Comparison of ENCODE assay signal across 35 mouse cellular contexts in the genomic region with DNA sequence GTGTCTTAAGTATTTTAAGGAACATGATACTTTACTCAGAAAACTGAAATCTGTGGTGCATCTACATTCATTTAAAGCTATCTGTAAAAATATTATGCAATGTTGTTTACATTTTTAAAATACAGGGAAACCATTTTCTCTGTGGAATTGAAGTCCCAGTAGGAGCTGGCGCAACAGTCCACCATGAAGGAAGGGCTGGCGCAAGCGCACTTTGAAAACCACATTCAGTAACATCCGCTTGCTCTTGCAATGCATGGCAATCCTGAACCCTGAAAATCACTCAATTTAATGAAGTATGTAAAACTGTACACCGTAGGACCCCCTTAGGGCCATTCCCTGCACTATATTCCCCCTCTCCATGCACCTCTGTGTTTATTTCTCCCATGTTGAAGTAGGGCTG. TPM values are rescaled to one million over a fixed set of nuclear protein-coding genes. Genes with fewer than 3 reads are reported as not detected.
DNase-seq lines count a peak whose midpoint lies in the region; ATAC-seq and TF ChIP-seq lines count a peak whose summit lies in the region.
"Had no signal": no experiment of that assay in that cellular context is flagged by ENCODE, and none has a peak within 500 bp of the region (broad histone marks: within the 10 kb centered on the region; RNA-seq: fewer than 3 reads in every experiment).

No protein-coding gene starts in this region.

- H3K27ac ChIP-seq in layer of hippocampus, adult 2 months: peak overlapping the region; percentile 62; the same call in 1 of the 2 replicates
- H3K27ac ChIP-seq in midbrain, embryonic 11.5 days (ENCODE audit: low read depth, low read length): no peak overlapping the region
- no peak overlapping the region for H3K27ac ChIP-seq in hindbrain, embryonic 13.5 days
- H3K27ac ChIP-seq: embryonic facial prominence, embryonic 10.5 days; embryonic facial prominence, embryonic 13.5 days; forebrain, embryonic 12.5 days; forebrain, embryonic 15.5 days; heart, adult 2 months; heart, embryonic 10.5 days; hindbrain, embryonic 14.5 days; hindbrain, postnatal 0 days had no signal

- no peak for TF ChIP-seq POLR2A in lung, adult 2 months (IDR thresholded peaks at IDR 0.05; ENCODE audit: borderline replicate concordance, extremely low read depth, low read depth, low read length)

- no peaks in the 10 kb centered on the region for H3K9me3 ChIP-seq in midbrain, embryonic 11.5 days (ENCODE audit: control insufficient read depth, low read length)
- H3K9me3 ChIP-seq in hindbrain, embryonic 13.5 days: no peaks in the 10 kb centered on the region
- H3K9me3 ChIP-seq: embryonic facial prominence, embryonic 10.5 days; embryonic facial prominence, embryonic 13.5 days; forebrain, embryonic 12.5 days; forebrain, embryonic 15.5 days; G1E; heart, embryonic 10.5 days had no signal

- peaks cover 7% of the 10 kb centered on the region for H3K4me1 ChIP-seq in lung, adult 2 months (ENCODE audit: control insufficient read depth, insufficient read depth, low read length)
- H3K4me1 ChIP-seq in midbrain, embryonic 11.5 days (ENCODE audit: control insufficient read depth, insufficient read depth, low read length): no peaks in the 10 kb centered on the region
- no peaks in the 10 kb centered on the region; the same call in 1 of the 2 replicates for H3K4me1 ChIP-seq in hindbrain, embryonic 13.5 days (replicated peaks)
- H3K4me1 ChIP-seq: embryonic facial prominence, embryonic 10.5 days; embryonic facial prominence, embryonic 13.5 days; forebrain, embryonic 12.5 days; forebrain, embryonic 15.5 days; heart, embryonic 10.5 days had no signal

- peak; percentile 26; the same call in 1 of the 2 replicates for ATAC-seq in common myeloid progenitor, adult 5-6 weeks (replicated peaks; ENCODE audit: low read depth, poor library complexity, severe bottlenecking)
- ATAC-seq in megakaryocyte, adult 5-6 weeks (ENCODE audit: poor library complexity, severe bottlenecking): peak; percentile 53
- ATAC-seq in midbrain, embryonic 11.5 days (ENCODE audit: low FRiP score): no peak
- no peak for ATAC-seq in hindbrain, embryonic 13.5 days (ENCODE audit: low FRiP score)
- ATAC-seq: forebrain, embryonic 15.5 days; hindbrain, postnatal 0 days; Patski had no signal

- no peaks in the 10 kb centered on the region for H3K27me3 ChIP-seq in midbrain, embryonic 11.5 days (ENCODE audit: control insufficient read depth, insufficient read depth, low read length)
- H3K27me3 ChIP-seq in hindbrain, embryonic 13.5 days: no peaks in the 10 kb centered on the region
- H3K27me3 ChIP-seq: CH12.LX; embryonic facial prominence, embryonic 13.5 days; forebrain, embryonic 12.5 days; forebrain, embryonic 15.5 days; Patski had no signal

- no peak for TF ChIP-seq CTCF in layer of hippocampus, adult 2 months (conservative IDR thresholded peaks at IDR 0.05)
- no peak for TF ChIP-seq CTCF in lung, adult 2 months (IDR thresholded peaks at IDR 0.05; ENCODE audit: insufficient read depth, low read length)

- DNase-seq in layer of hippocampus, adult 2 months (ENCODE audit: low spot score in 2 of 2): no peak
- DNase-seq in layer of hippocampus, adult 9-11 months: no peak
- peak; percentile 36 for DNase-seq in lung, postnatal 36 days
- DNase-seq in lung, adult 2 months: no peak
- DNase-seq in midbrain, embryonic 11.5 days (ENCODE audit: low spot score, missing footprints): no peak
- DNase-seq: adrenal gland, postnatal 10 days; adrenal gland, postnatal 36 days; B cell, adult 2 months; cerebellum, adult 11 months; cerebellum, adult 2 months; cerebellum, adult 9-11 months; cerebellum, postnatal 25 days; embryo, embryonic 11 days; gastrocnemius, postnatal 25 days; heart, adult 2 months had no signal

- H3K4me3 ChIP-seq in layer of hippocampus, adult 2 months: no peak overlapping the region
- H3K4me3 ChIP-seq in lung, adult 2 months (replicated peaks; ENCODE audit: extremely low read depth, low read depth, low read length): no peak overlapping the region
- no peak overlapping the region for H3K4me3 ChIP-seq in midbrain, embryonic 11.5 days (ENCODE audit: low read depth, low read length)
- no peak overlapping the region for H3K4me3 ChIP-seq in hindbrain, embryonic 13.5 days
- H3K4me3 ChIP-seq: embryonic facial prominence, embryonic 10.5 days; embryonic facial prominence, embryonic 13.5 days; erythroblast, embryonic 14.5 days; forebrain, embryonic 12.5 days; forebrain, embryonic 15.5 days; heart, adult 2 months; heart, embryonic 10.5 days had no signal

- 88% methylated on average over 5 of the region's 5 CpGs for WGBS in lung, adult 2 months
- 92% methylated on average over 5 of the region's 5 CpGs for WGBS in midbrain, embryonic 11.5 days
- 97% methylated on average over 5 of the region's 5 CpGs for WGBS in hindbrain, embryonic 13.5 days

- H3K36me3 ChIP-seq in midbrain, embryonic 11.5 days (ENCODE audit: control insufficient read depth, insufficient read depth, low read length): no peaks in the 10 kb centered on the region
- no peaks in the 10 kb centered on the region for H3K36me3 ChIP-seq in hindbrain, embryonic 13.5 days
- H3K36me3 ChIP-seq: embryonic facial prominence, embryonic 10.5 days; embryonic facial prominence, embryonic 13.5 days; forebrain, embryonic 12.5 days; forebrain, embryonic 15.5 days; G1E; heart, embryonic 10.5 days had no signal

- no peak overlapping the region for H3K4me2 ChIP-seq in midbrain, embryonic 11.5 days
- H3K4me2 ChIP-seq in hindbrain, embryonic 13.5 days: no peak overlapping the region
- H3K4me2 ChIP-seq: embryonic facial prominence, embryonic 13.5 days; forebrain, embryonic 12.5 days; forebrain, embryonic 15.5 days; hindbrain, embryonic 14.5 days had no signal

- no peak overlapping the region for H3K9ac ChIP-seq in midbrain, embryonic 11.5 days (ENCODE audit: low read length)
- H3K9ac ChIP-seq in hindbrain, embryonic 13.5 days: no peak overlapping the region
- H3K9ac ChIP-seq: embryonic facial prominence, embryonic 13.5 days; forebrain, embryonic 12.5 days; forebrain, embryonic 15.5 days; hindbrain, embryonic 14.5 days had no signal

RNA-seq across cellular contexts. Expression of a gene that starts 16.5 kb away (rescaled TPM):
- total RNA-seq in layer of hippocampus, adult 2 months (2021): 1 to 10 TPM; 5.3 to 6.6 TPM
- polyA plus RNA-seq in lung, adult 2 months (2012; rRNA removed): 5.6 and 14.9 TPM in 2 replicates
- total RNA-seq in common myeloid progenitor, adult 5-6 weeks (2017): 219 and 222 TPM in 2 replicates
- 147 and 163 TPM in 2 replicates for total RNA-seq in megakaryocyte, adult 5-6 weeks (2015)
- 189 and 208 TPM in 2 replicates for total RNA-seq in megakaryocyte, adult 5-6 weeks (2017)
- polyA plus RNA-seq in midbrain, embryonic 11.5 days (2014; fragmentation: Nextera tagmentation; extraction: Ambion mirVana): 2.0 and 2.9 TPM in 2 replicates
- 1.2 and 1.4 TPM in 2 replicates for polyA plus RNA-seq in hindbrain, embryonic 13.5 days (2015; fragmentation: Nextera tagmentation; extraction: Ambion mirVana)
- polyA plus RNA-seq: erythroblast, embryonic 14.5 days; G1E had no signal

RNA-seq across cellular contexts. Expression of a gene that starts 31.9 kb away (rescaled TPM):
- not detected for total RNA-seq in layer of hippocampus, adult 2 months (2021)
- polyA plus RNA-seq in lung, adult 2 months (2012; rRNA removed): not detected in 2 replicates
- total RNA-seq in common myeloid progenitor, adult 5-6 weeks (2017): not detected in 2 replicates
- not detected in 2 replicates for total RNA-seq in megakaryocyte, adult 5-6 weeks (2015)
- not detected in 2 replicates for total RNA-seq in megakaryocyte, adult 5-6 weeks (2017)
- polyA plus RNA-seq in midbrain, embryonic 11.5 days (2014; fragmentation: Nextera tagmentation; extraction: Ambion mirVana): not detected in 2 replicates
- polyA plus RNA-seq in hindbrain, embryonic 13.5 days (2015; fragmentation: Nextera tagmentation; extraction: Ambion mirVana): not detected in 2 replicates
- total RNA-seq: adrenal gland, adult 18-20 months; adrenal gland, postnatal 10 days; adrenal gland, postnatal 36 days; G1E; gastrocnemius, adult 8-10 months; gastrocnemius, postnatal 25 days; heart, adult 2 months; heart, postnatal 25 days; hematopoietic stem cell, adult 5-6 weeks; hindbrain, postnatal 0 days had no signal
- polyA plus RNA-seq: embryonic facial prominence, embryonic 10.5 days; embryonic facial prominence, embryonic 13.5 days; erythroblast, embryonic 14.5 days; forebrain, embryonic 12.5 days; forebrain, embryonic 15.5 days; G1E; heart, adult 2 months; heart, embryonic 10.5 days; heart, embryonic 14.5 days; heart, postnatal 0 days; hindbrain, embryonic 14.5 days; hindbrain, postnatal 0 days; Patski had no signal

RNA-seq across cellular contexts. Expression of a gene that starts 32.7 kb away (rescaled TPM):
- total RNA-seq in layer of hippocampus, adult 2 months (2021): 10 to 100 TPM; 62.1 to 63.7 TPM
- polyA plus RNA-seq in lung, adult 2 months (2012; rRNA removed): 29.0 and 36.0 TPM in 2 replicates
- 33.5 and 34.9 TPM in 2 replicates for total RNA-seq in common myeloid progenitor, adult 5-6 weeks (2017)
- 8.8 and 11.8 TPM in 2 replicates for total RNA-seq in megakaryocyte, adult 5-6 weeks (2015)
- total RNA-seq in megakaryocyte, adult 5-6 weeks (2017): 22.6 and 27.5 TPM in 2 replicates
- polyA plus RNA-seq in midbrain, embryonic 11.5 days (2014; fragmentation: Nextera tagmentation; extraction: Ambion mirVana): 14.3 and 17.2 TPM in 2 replicates
- polyA plus RNA-seq in hindbrain, embryonic 13.5 days (2015; fragmentation: Nextera tagmentation; extraction: Ambion mirVana): 24.3 and 27.5 TPM in 2 replicates

RNA-seq across cellular contexts. Expression of a gene that starts 50.8 kb away (rescaled TPM):
- under 1 TPM; 0.20 to 0.25 TPM for total RNA-seq in layer of hippocampus, adult 2 months (2021)
- polyA plus RNA-seq in lung, adult 2 months (2012; rRNA removed): 0.77 and 4.1 TPM in 2 replicates
- not detected in 2 replicates for total RNA-seq in common myeloid progenitor, adult 5-6 weeks (2017)
- total RNA-seq in megakaryocyte, adult 5-6 weeks (2015): not detected in 2 replicates
- not detected in 2 replicates for total RNA-seq in megakaryocyte, adult 5-6 weeks (2017)
- 0.07 TPM in 1 of 2 replicates, not detected in the other for polyA plus RNA-seq in midbrain, embryonic 11.5 days (2014; fragmentation: Nextera tagmentation; extraction: Ambion mirVana)
- 0.05 TPM in 1 of 2 replicates, not detected in the other for polyA plus RNA-seq in hindbrain, embryonic 13.5 days (2015; fragmentation: Nextera tagmentation; extraction: Ambion mirVana)
- total RNA-seq: adrenal gland, postnatal 36 days; CH12.LX; hematopoietic stem cell, adult 5-6 weeks; hindbrain, postnatal 0 days had no signal
- polyA plus RNA-seq: erythroblast, embryonic 14.5 days; G1E; heart, embryonic 10.5 days had no signal

Comparison
In these comparisons a context has a peak if more than half of its experiments do, and no peak if none do; other contexts are left out.
1. ATAC-seq: peak in common myeloid progenitor, adult 5-6 weeks (single experiment) and megakaryocyte, adult 5-6 weeks (single experiment); none in midbrain, embryonic 11.5 days (single experiment) and hindbrain, embryonic 13.5 days (single experiment).
2. RNA of a gene that starts 16.5 kb away (total RNA-seq): 219 to 222 TPM in common myeloid progenitor, adult 5-6 weeks and 147 to 208 TPM in megakaryocyte, adult 5-6 weeks; 5.3 to 6.6 TPM in layer of hippocampus, adult 2 months; every median in the first group is over 10 times any median in the second.